In genomic region chr9:121937944-121938355, GRCm38 (mm10) we compare ENCODE assay signal across 8 mouse cellular contexts. TPM values are rescaled to one million over a fixed set of nuclear protein-coding genes. Genes with fewer than 3 reads are reported as not detected.
DNase-seq lines count a peak whose midpoint lies in the region; ATAC-seq and TF ChIP-seq lines count a peak whose summit lies in the region.

No protein-coding gene starts in this region.

- peak; percentile 15 for DNase-seq in CD4-positive, CD25-positive, alpha-beta regulatory T cell, adult 2 months (ENCODE audit: low read depth, low spot score)
- peak; percentile 47 for DNase-seq in lung, postnatal 0 days (ENCODE audit: low spot score)
- no peak for DNase-seq in lung, postnatal 10 days
- DNase-seq in midbrain, embryonic 11.5 days (ENCODE audit: low spot score, missing footprints), result no peak
- DNase-seq in left cerebral cortex, postnatal 4 days, result no peak
- DNase-seq in adrenal gland, postnatal 25 days, result no peak

- H3K36me3 ChIP-seq in lung, postnatal 0 days (ENCODE audit: insufficient read depth, low read length), result no peaks in the 10 kb centered on the region
- H3K36me3 ChIP-seq in hindbrain, embryonic 12.5 days, result no peaks in the 10 kb centered on the region
- no peaks in the 10 kb centered on the region for H3K36me3 ChIP-seq in midbrain, embryonic 11.5 days (ENCODE audit: control insufficient read depth, insufficient read depth, low read length)

- H3K27me3 ChIP-seq in lung, postnatal 0 days (replicated peaks; ENCODE audit: insufficient read depth, low read length), result no peaks in the 10 kb centered on the region
- H3K27me3 ChIP-seq in hindbrain, embryonic 12.5 days, result 0 out of 2 replicates have a peak, but pooled peaks cover 3% of the 10 kb centered on the region
- no peaks in the 10 kb centered on the region for H3K27me3 ChIP-seq in midbrain, embryonic 11.5 days (ENCODE audit: control insufficient read depth, insufficient read depth, low read length)

- TF ChIP-seq EP300 in lung, postnatal 0 days (IDR thresholded peaks at IDR 0.05), result no peak

- H3K9ac ChIP-seq in lung, postnatal 0 days (replicated peaks; ENCODE audit: low read depth), result no peak overlapping the region
- H3K9ac ChIP-seq in hindbrain, embryonic 12.5 days, result peak overlapping the region; percentile 53
- H3K9ac ChIP-seq in midbrain, embryonic 11.5 days (ENCODE audit: low read length), result peak overlapping the region; percentile 53; the same call in 1 of the 2 replicates

- ATAC-seq in CD4-positive, CD25-positive, alpha-beta regulatory T cell, adult 4 months, result no peak
- ATAC-seq in lung, postnatal 0 days, result peak; percentile 67; the same call in 1 of the 2 replicates
- ATAC-seq in hindbrain, embryonic 12.5 days (ENCODE audit: low FRiP score), result peak; percentile 61; the same call in 1 of the 2 replicates
- ATAC-seq in midbrain, embryonic 11.5 days (ENCODE audit: low FRiP score), result peak; percentile 70

- TF ChIP-seq CTCF in lung, postnatal 0 days (IDR thresholded peaks at IDR 0.05), result no peak

- no peaks in the 10 kb centered on the region for H3K9me3 ChIP-seq in lung, postnatal 0 days (ENCODE audit: low read length)
- no peaks in the 10 kb centered on the region for H3K9me3 ChIP-seq in hindbrain, embryonic 12.5 days (replicated peaks)
- no peaks in the 10 kb centered on the region for H3K9me3 ChIP-seq in midbrain, embryonic 11.5 days (ENCODE audit: control insufficient read depth, low read length)

- H3K27ac ChIP-seq in lung, postnatal 0 days (ENCODE audit: low read length), result no peak overlapping the region
- peak overlapping the region; percentile 64; the same call in 1 of the 2 replicates for H3K27ac ChIP-seq in hindbrain, embryonic 12.5 days
- H3K27ac ChIP-seq in midbrain, embryonic 11.5 days (ENCODE audit: low read depth, low read length), result no peak overlapping the region

- 46% methylated on average over 21 of the region's 21 CpGs for WGBS in lung, postnatal 0 days
- 54% methylated on average over 21 of the region's 21 CpGs for WGBS in hindbrain, embryonic 12.5 days
- WGBS in midbrain, embryonic 11.5 days, result 45% methylated on average over 19 of the region's 21 CpGs

- no peaks in the 10 kb centered on the region for H3K4me1 ChIP-seq in lung, postnatal 0 days (ENCODE audit: insufficient read depth, low read depth, low read length)
- H3K4me1 ChIP-seq in hindbrain, embryonic 12.5 days, result no peaks in the 10 kb centered on the region
- H3K4me1 ChIP-seq in midbrain, embryonic 11.5 days (ENCODE audit: control insufficient read depth, insufficient read depth, low read length), result no peaks in the 10 kb centered on the region

- H3K4me2 ChIP-seq in lung, postnatal 0 days (replicated peaks; ENCODE audit: low read depth, low read length), result peak overlapping the region; percentile 48
- peak overlapping the region; percentile 50 for H3K4me2 ChIP-seq in hindbrain, embryonic 12.5 days (replicated peaks)
- peak overlapping the region; percentile 47 for H3K4me2 ChIP-seq in midbrain, embryonic 11.5 days

- intact Hi-C loops in left cerebral cortex, postnatal 4 days (cut with DNase I), result no loop called here

- peak overlapping the region; percentile 31 for H3K4me3 ChIP-seq in lung, postnatal 0 days (ENCODE audit: low read depth, low read length)
- peak overlapping the region; percentile 41 for H3K4me3 ChIP-seq in hindbrain, embryonic 12.5 days
- peak overlapping the region; percentile 43 for H3K4me3 ChIP-seq in midbrain, embryonic 11.5 days (ENCODE audit: low read depth, low read length)

RNA-seq across cellular contexts. Expression of gene Fam198a, which starts 12.8 kb away (rescaled TPM):
- polyA plus RNA-seq in CD4-positive, CD25-positive, alpha-beta regulatory T cell, adult 4 months (2017; shearing (Covaris generic)), result under 1 TPM in 1 of 2 experiments, not detected in 1; 0.29 TPM
- 1.6 and 3.0 TPM in 2 replicates for polyA plus RNA-seq in lung, postnatal 0 days (2015; fragmentation: Nextera tagmentation; extraction: Ambion mirVana)
- 1.8 and 2.6 TPM in 2 replicates for polyA plus RNA-seq in hindbrain, embryonic 12.5 days (2016; fragmentation: Nextera tagmentation; extraction: Ambion mirVana)
- 0.23 and 0.52 TPM in 2 replicates for polyA plus RNA-seq in midbrain, embryonic 11.5 days (2014; fragmentation: Nextera tagmentation; extraction: Ambion mirVana)
- 1 to 10 TPM; 3.1 to 3.5 TPM for total RNA-seq in left cerebral cortex, postnatal 4 days (2021)
- 2.0 and 2.9 TPM in 2 replicates for total RNA-seq in adrenal gland, postnatal 25 days (2021)

RNA-seq across cellular contexts. Expression of gene Cyp8b1, which starts 21.8 kb away (rescaled TPM):
- not detected for polyA plus RNA-seq in CD4-positive, CD25-positive, alpha-beta regulatory T cell, adult 4 months (2017; shearing (Covaris generic))
- polyA plus RNA-seq in lung, postnatal 0 days (2015; fragmentation: Nextera tagmentation; extraction: Ambion mirVana), result 0.10 and 0.18 TPM in 2 replicates
- not detected in 2 replicates for polyA plus RNA-seq in hindbrain, embryonic 12.5 days (2016; fragmentation: Nextera tagmentation; extraction: Ambion mirVana)
- not detected in 2 replicates for polyA plus RNA-seq in midbrain, embryonic 11.5 days (2014; fragmentation: Nextera tagmentation; extraction: Ambion mirVana)
- total RNA-seq in left cerebral cortex, postnatal 4 days (2021), result not detected
- 0.36 and 2.7 TPM in 2 replicates for total RNA-seq in adrenal gland, postnatal 25 days (2021)

RNA-seq across cellular contexts. Expression of gene Ackr2, which starts 39.8 kb away (rescaled TPM):
- not detected for polyA plus RNA-seq in CD4-positive, CD25-positive, alpha-beta regulatory T cell, adult 4 months (2017; shearing (Covaris generic))
- 14.8 and 16.2 TPM in 2 replicates for polyA plus RNA-seq in lung, postnatal 0 days (2015; fragmentation: Nextera tagmentation; extraction: Ambion mirVana)
- polyA plus RNA-seq in hindbrain, embryonic 12.5 days (2016; fragmentation: Nextera tagmentation; extraction: Ambion mirVana), result 1.2 and 1.3 TPM in 2 replicates
- 1.6 and 1.7 TPM in 2 replicates for polyA plus RNA-seq in midbrain, embryonic 11.5 days (2014; fragmentation: Nextera tagmentation; extraction: Ambion mirVana)
- total RNA-seq in left cerebral cortex, postnatal 4 days (2021), result 1 to 10 TPM; 1.7 to 4.3 TPM
- total RNA-seq in adrenal gland, postnatal 25 days (2021), result 0.33 and 0.52 TPM in 2 replicates

RNA-seq across cellular contexts. Expression of gene Pomgnt2, which starts 59.0 kb away (rescaled TPM):
- polyA plus RNA-seq in CD4-positive, CD25-positive, alpha-beta regulatory T cell, adult 4 months (2017; shearing (Covaris generic)), result not detected
- 4.3 and 5.6 TPM in 2 replicates for polyA plus RNA-seq in lung, postnatal 0 days (2015; fragmentation: Nextera tagmentation; extraction: Ambion mirVana)
- 14.7 and 17.3 TPM in 2 replicates for polyA plus RNA-seq in hindbrain, embryonic 12.5 days (2016; fragmentation: Nextera tagmentation; extraction: Ambion mirVana)
- polyA plus RNA-seq in midbrain, embryonic 11.5 days (2014; fragmentation: Nextera tagmentation; extraction: Ambion mirVana), result 8.9 and 9.7 TPM in 2 replicates
- total RNA-seq in left cerebral cortex, postnatal 4 days (2021), result 10 to 100 TPM; 31.5 to 35.8 TPM
- total RNA-seq in adrenal gland, postnatal 25 days (2021), result 16.3 and 21.3 TPM in 2 replicates

Comparison
In these comparisons a context has a peak if more than half of its experiments do, and no peak if none do; other contexts are left out.
1. DNase-seq: peak in CD4-positive, CD25-positive, alpha-beta regulatory T cell, adult 2 months (single experiment) and lung, postnatal 0 days (single experiment); none in lung, postnatal 10 days (single experiment), midbrain, embryonic 11.5 days (single experiment), left cerebral cortex, postnatal 4 days (single experiment) and adrenal gland, postnatal 25 days (single experiment).
2. Peak in every context shown above with its lines, with median percentiles within 50 percentile points of each other: H3K4me2 ChIP-seq and H3K4me3 ChIP-seq.